In genomic region chr11:84764527-84764961, GRCm38 (mm10) we compare ENCODE assay signal across 8 mouse cellular contexts. TPM values are rescaled to one million over a fixed set of nuclear protein-coding genes. Genes with fewer than 3 reads are reported as not detected.
DNase-seq lines count a peak whose midpoint lies in the region; ATAC-seq and TF ChIP-seq lines count a peak whose summit lies in the region.

No protein-coding gene starts in this region.

- no peaks in the 10 kb centered on the region for H3K9me3 ChIP-seq in hindbrain, embryonic 12.5 days (replicated peaks)
- no peaks in the 10 kb centered on the region for H3K9me3 ChIP-seq in limb, embryonic 14.5 days (ENCODE audit: control insufficient read depth, low read length)

- no peak for TF ChIP-seq POLR2A in limb, embryonic 14.5 days (IDR thresholded peaks at IDR 0.05; ENCODE audit: borderline replicate concordance, extremely low read depth, insufficient read depth, insufficient read length)

- 0 out of 2 replicates have a peak, but pooled peaks have one; percentile 6 for ATAC-seq in hindbrain, embryonic 12.5 days (ENCODE audit: low FRiP score)
- no peak for ATAC-seq in limb, embryonic 14.5 days (ENCODE audit: low FRiP score, low read depth)

- peak overlapping the region; percentile 33 for H3K4me2 ChIP-seq in hindbrain, embryonic 12.5 days (replicated peaks)
- peak overlapping the region; percentile 48 for H3K4me2 ChIP-seq in limb, embryonic 14.5 days (replicated peaks; ENCODE audit: low read depth, low read length, severe bottlenecking)

- no peak overlapping the region for H3K4me3 ChIP-seq in hindbrain, embryonic 12.5 days
- peak overlapping the region; percentile 15 for H3K4me3 ChIP-seq in limb, embryonic 14.5 days (replicated peaks; ENCODE audit: low read length)

- peak; percentile 37 for DNase-seq in cerebellum, adult 11 months
- no peak for DNase-seq in cerebellum, postnatal 4 days (ENCODE audit: low spot score in 2 of 2)
- DNase-seq in embryo, embryonic 10 days (ENCODE audit: low spot score) = peak; percentile 46
- DNase-seq in limb, embryonic 14.5 days (ENCODE audit: low spot score) = no peak
- DNase-seq in yolk sac, embryonic 10.5 days (ENCODE audit: low spot score) = peak; percentile 3
- DNase-seq in spleen, postnatal 14 days (ENCODE audit: low spot score in 2 of 2) = no peak
- no peak for DNase-seq in left cerebral cortex, adult 8-10 months (ENCODE audit: low spot score in 2 of 2)

- H3K27ac ChIP-seq in hindbrain, embryonic 12.5 days = peak overlapping the region; percentile 69
- no peak overlapping the region for H3K27ac ChIP-seq in limb, embryonic 14.5 days (replicated peaks; ENCODE audit: low read depth, low read length)

- WGBS in hindbrain, embryonic 12.5 days = 4% methylated on average over 21 of the region's 21 CpGs
- 1% methylated on average over 21 of the region's 21 CpGs for WGBS in limb, embryonic 14.5 days

- peaks cover 68% of the 10 kb centered on the region for H3K4me1 ChIP-seq in hindbrain, embryonic 12.5 days
- peaks cover 11% of the 10 kb centered on the region for H3K4me1 ChIP-seq in limb, embryonic 14.5 days (ENCODE audit: control insufficient read depth, insufficient read depth, low read length)

- 0 out of 2 replicates have a peak overlapping the region, but pooled peaks have one; percentile 20 for H3K9ac ChIP-seq in hindbrain, embryonic 12.5 days
- H3K9ac ChIP-seq in limb, embryonic 14.5 days (ENCODE audit: low read depth, low read length, severe bottlenecking) = 0 out of 2 replicates have a peak overlapping the region, but pooled peaks have one; percentile 21

- no peaks in the 10 kb centered on the region for H3K36me3 ChIP-seq in hindbrain, embryonic 12.5 days
- no peaks in the 10 kb centered on the region for H3K36me3 ChIP-seq in limb, embryonic 14.5 days (ENCODE audit: control insufficient read depth, insufficient read depth, low read length)

- peaks cover 32% of the 10 kb centered on the region for H3K27me3 ChIP-seq in hindbrain, embryonic 12.5 days
- no peaks in the 10 kb centered on the region; the same call in 1 of the 2 replicates for H3K27me3 ChIP-seq in limb, embryonic 14.5 days (ENCODE audit: control insufficient read depth, insufficient read depth, low read length)

RNA-seq across cellular contexts. Expression of gene Mrm1, which starts 54.8 kb away (rescaled TPM):
- 7.9 and 11.0 TPM in 2 replicates for polyA plus RNA-seq in hindbrain, embryonic 12.5 days (2016; fragmentation: Nextera tagmentation; extraction: Ambion mirVana)
- 10.9 and 11.8 TPM in 2 replicates for polyA plus RNA-seq in limb, embryonic 14.5 days (2012; rRNA removed)
- polyA plus RNA-seq in limb, embryonic 14.5 days (2014; fragmentation: Nextera tagmentation; extraction: Ambion mirVana) = 10.6 and 11.8 TPM in 2 replicates
- total RNA-seq in left cerebral cortex, adult 8-10 months (2022) = 10 to 100 TPM; 14.0 to 18.9 (median 18.2) TPM

Comparison
In these comparisons a context has a peak if more than half of its experiments do, and no peak if none do; other contexts are left out.
1. DNase-seq: peak in cerebellum, adult 11 months (single experiment), embryo, embryonic 10 days (single experiment) and yolk sac, embryonic 10.5 days (single experiment); none in cerebellum, postnatal 4 days (0 of 2), limb, embryonic 14.5 days (single experiment), spleen, postnatal 14 days (0 of 2) and left cerebral cortex, adult 8-10 months (0 of 2).